Mouse (Mus musculus) stomach, embryonic 14.5 days (tissue): ENCODE measurements at regions not wholly inside any gene's neighbourhood (a gene's known extent, or its start where the extent isn't known, plus 50 kb on each side); places are given as distances from the start of the nearest gene placed in this dataset.
"Not testable (repeated sequence)": the region's sequence is repeated elsewhere in the genome, so short reads cannot be mapped to it uniquely, and the experiment has no call there.

Source experiments
- ATAC-seq: fragments of 200-750 bp; cut with Nextera tagmentation; 2 replicates; pipeline ENCODE4 v1.8.0; 2017; ENCODE audit warnings: low read depth, moderate TSS enrichment; ENCODE audit not compliant: insufficient number of reproducible peaks, insufficient read depth, low FRiP score
- H3K27ac ChIP-seq: fragments of 300-500 bp; sonication (generic); 2 replicates; pipeline ENCODE4 v1.5.1; 2014; ENCODE audit warnings: mild to moderate bottlenecking, low read length, moderate library complexity, mixed read lengths
- H3K27me3 ChIP-seq: fragments of 300-500 bp; sonication (generic); 2 replicates; pipeline ENCODE4 v1.6.1; 2014; ENCODE audit warnings: low read length, control low read depth, mixed read lengths; ENCODE audit not compliant: control insufficient read depth, insufficient read depth
- H3K36me3 ChIP-seq: fragments of 300-500 bp; sonication (generic); 2 replicates; pipeline ENCODE4 v1.6.1; 2014; ENCODE audit warnings: mild to moderate bottlenecking, control low read depth, low read length, moderate library complexity, mixed read lengths; ENCODE audit not compliant: control insufficient read depth, insufficient read depth
- H3K4me1 ChIP-seq: fragments of 300-500 bp; sonication (generic); 2 replicates; pipeline ENCODE4 v1.6.1; 2014; ENCODE audit warnings: low read length, control low read depth, mixed read lengths; ENCODE audit not compliant: control insufficient read depth, insufficient read depth
- H3K4me2 ChIP-seq: fragments of 300-500 bp; sonication (generic); replicated peaks from 2 replicates; pipeline ENCODE4 v1.6.1; 2014; ENCODE audit warnings: low read depth, low read length, control low read depth
- H3K4me3 ChIP-seq: fragments of 300-500 bp; sonication (generic); 2 replicates; pipeline ENCODE4 v1.5.1; 2014; ENCODE audit warnings: low read depth, low read length, control low read depth
- H3K9ac ChIP-seq: fragments of 300-500 bp; sonication (generic); replicated peaks from 2 replicates; pipeline ENCODE4 v1.6.1; 2014; ENCODE audit warnings: low read depth, mild to moderate bottlenecking, control low read depth, low read length, moderate library complexity, mixed read lengths
- H3K9me3 ChIP-seq: fragments of 300-500 bp; sonication (generic); 2 replicates; pipeline ENCODE4 v1.6.1; 2016; ENCODE audit warnings: low read depth, low read length, control low read depth; ENCODE audit not compliant: control insufficient read depth
- WGBS: fragments of 180-500 bp; shearing (Covaris S2); extraction: QIAGEN DNeasy Blood & Tissue Kit; methylation state at CpG from one replicate; pipeline ENCODE4 v1.1.7; 2014; 5-methylcytosine and 5-hydroxymethylcytosine counted together

- H3K9ac ChIP-seq, H3K36me3 ChIP-seq, H3K27me3 ChIP-seq, H3K4me3 ChIP-seq, ATAC-seq, H3K4me1 ChIP-seq, H3K27ac ChIP-seq, H3K4me2 ChIP-seq, H3K9me3 ChIP-seq: not testable (repeated sequence)
- WGBS = 79% methylated on average over 2 of the region's 2 CpGs
These were observed 137.5 kb downstream of the Pmp22 start for GRCm38 (mm10) chr11:63266290-63266689.

DNA sequence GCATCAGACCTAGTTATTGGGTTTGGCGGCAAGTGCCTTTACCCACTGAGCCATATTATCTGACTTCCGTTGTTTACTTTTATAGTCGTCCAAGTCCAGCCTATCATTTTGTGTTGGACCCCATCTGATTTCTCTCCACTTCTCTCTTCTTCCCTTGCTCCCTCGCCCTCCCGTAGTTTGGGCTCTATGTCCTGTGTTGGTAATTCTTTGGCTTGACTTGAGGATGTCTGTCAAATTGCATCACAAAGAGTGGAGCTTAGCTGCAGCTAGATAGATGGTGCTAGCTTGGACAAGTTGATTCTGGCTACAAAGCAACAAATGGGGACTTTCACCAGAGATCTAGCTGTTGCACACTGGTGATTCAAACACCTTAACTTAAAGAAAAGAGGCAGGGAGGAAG is 147.9 kb downstream of the Pmp22 start:
- WGBS = 73% methylated on average over 5 of the region's 5 CpGs
- no peaks in the 10 kb centered on the region for H3K4me1 ChIP-seq
- H3K27me3 ChIP-seq = no peaks in the 10 kb centered on the region
- H3K4me3 ChIP-seq = no peak overlapping the region
- H3K27ac ChIP-seq = no peak overlapping the region
- H3K9me3 ChIP-seq = no peaks in the 10 kb centered on the region; the same call in 1 of the 2 replicates
- no peak for ATAC-seq
- no peak overlapping the region for H3K9ac ChIP-seq
- no peaks in the 10 kb centered on the region for H3K36me3 ChIP-seq
- H3K4me2 ChIP-seq = no peak overlapping the region

DNA sequence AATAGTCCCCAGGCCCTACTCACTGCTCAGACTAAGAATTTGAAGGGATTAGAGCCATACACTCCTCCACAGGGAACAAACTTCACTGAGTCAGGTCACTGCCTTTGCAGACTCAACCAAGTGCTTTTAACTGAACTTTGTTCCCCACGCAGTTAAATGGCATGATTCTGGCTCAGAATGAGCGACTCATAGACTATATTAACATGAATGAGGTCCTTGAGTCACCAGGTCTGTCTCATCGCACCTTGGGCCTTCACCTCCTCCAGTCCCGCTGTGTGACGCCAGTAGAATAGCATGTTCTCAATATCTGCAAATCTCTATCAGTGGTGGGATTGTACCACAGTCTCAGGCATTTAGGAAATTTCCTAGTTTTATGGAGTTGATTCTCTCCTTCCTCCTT is 153.1 kb downstream of the Pmp22 start:
- 92% methylated on average over 5 of the region's 5 CpGs for WGBS
- H3K36me3 ChIP-seq = no peaks in the 10 kb centered on the region
- no peak overlapping the region for H3K27ac ChIP-seq
- H3K9me3 ChIP-seq = no peaks in the 10 kb centered on the region; the same call in 1 of the 2 replicates
- H3K4me1 ChIP-seq = no peaks in the 10 kb centered on the region
- no peaks in the 10 kb centered on the region for H3K27me3 ChIP-seq
- H3K4me2 ChIP-seq = no peak overlapping the region
- no peak for ATAC-seq
- no peak overlapping the region for H3K9ac ChIP-seq
- H3K4me3 ChIP-seq = no peak overlapping the region

- ATAC-seq = no peak
- no peak overlapping the region for H3K27ac ChIP-seq
- 78% methylated on average over 10 of the region's 10 CpGs for WGBS
- no peaks in the 10 kb centered on the region for H3K27me3 ChIP-seq
- H3K9me3 ChIP-seq = no peaks in the 10 kb centered on the region; the same call in 1 of the 2 replicates
- no peak overlapping the region for H3K4me3 ChIP-seq
- no peak overlapping the region for H3K9ac ChIP-seq
- no peaks in the 10 kb centered on the region for H3K36me3 ChIP-seq
- H3K4me1 ChIP-seq = no peaks in the 10 kb centered on the region
- no peak overlapping the region for H3K4me2 ChIP-seq
These were observed 153.8 kb downstream of the Pmp22 start for GRCm38 (mm10) chr11:63282541-63282940.

GRCm38 (mm10) chr11:63286026-63286425 is 157.2 kb downstream of the Pmp22 start:
- no peak overlapping the region for H3K27ac ChIP-seq
- WGBS = 69% methylated on average over 2 of the region's 2 CpGs
- H3K9ac ChIP-seq = no peak overlapping the region
- H3K4me3 ChIP-seq = no peak overlapping the region
- no peak overlapping the region for H3K4me2 ChIP-seq
- no peaks in the 10 kb centered on the region for H3K9me3 ChIP-seq
- no peaks in the 10 kb centered on the region for H3K4me1 ChIP-seq
- H3K27me3 ChIP-seq = no peaks in the 10 kb centered on the region
- no peak for ATAC-seq
- H3K36me3 ChIP-seq = no peaks in the 10 kb centered on the region

DNA sequence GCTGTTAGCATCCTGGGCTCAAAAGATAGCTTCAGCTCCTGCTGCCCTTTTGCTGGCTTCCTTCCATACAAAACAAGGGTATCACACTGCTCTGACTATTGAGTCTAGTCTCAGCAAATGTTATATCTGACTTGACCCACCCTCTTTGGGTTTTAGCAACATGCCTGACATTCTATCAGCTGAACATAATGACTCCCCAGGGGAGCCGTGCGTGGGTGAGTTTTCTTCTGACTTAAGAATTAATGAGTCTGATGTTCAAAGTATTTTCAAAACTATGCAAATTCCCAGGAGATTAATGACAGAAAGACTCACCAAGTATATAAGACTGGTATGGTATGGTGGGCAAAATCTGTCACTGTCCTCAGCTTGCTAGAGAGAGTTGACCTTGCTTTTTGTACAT is 159.0 kb downstream of the Pmp22 start:
- no peak overlapping the region for H3K27ac ChIP-seq
- H3K9me3 ChIP-seq = no peaks in the 10 kb centered on the region
- no peaks in the 10 kb centered on the region for H3K27me3 ChIP-seq
- no peaks in the 10 kb centered on the region for H3K4me1 ChIP-seq
- no peak overlapping the region for H3K4me2 ChIP-seq
- no peak for ATAC-seq
- H3K9ac ChIP-seq = no peak overlapping the region
- H3K4me3 ChIP-seq = no peak overlapping the region
- H3K36me3 ChIP-seq = no peaks in the 10 kb centered on the region
- 52% methylated on average over 2 of the region's 2 CpGs for WGBS

DNA sequence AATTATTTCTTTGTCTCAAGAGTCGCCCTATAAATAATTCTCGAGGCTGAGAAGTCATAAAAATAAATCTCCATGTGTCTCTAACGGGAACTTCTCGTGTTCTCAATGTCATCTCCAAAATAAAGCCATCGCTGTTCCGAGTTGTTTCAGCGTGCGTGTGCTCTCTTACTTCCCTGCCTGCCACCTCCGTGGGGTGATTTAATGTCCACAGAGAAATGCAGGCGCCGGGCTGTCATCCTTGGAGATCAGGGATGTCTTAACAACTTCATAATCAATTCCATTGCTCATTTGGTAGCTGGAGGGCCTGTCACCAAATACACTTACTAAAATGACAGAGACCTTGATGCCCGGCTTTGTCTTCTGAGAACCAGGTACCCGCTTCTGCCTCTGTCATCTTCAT is 161.8 kb downstream of the Pmp22 start:
- Histone ChIP-seq H3K9me3 (no peaks in the 10 kb centered on the region), H3K4me3 (no peak overlapping the region), H3K4me1 (no peaks in the 10 kb centered on the region), H3K27ac (no peak overlapping the region), H3K4me2 (no peak overlapping the region), H3K27me3 (no peaks in the 10 kb centered on the region), H3K9ac (no peak overlapping the region), H3K36me3 (no peaks in the 10 kb centered on the region)
- WGBS = 80% methylated on average over 13 of the region's 13 CpGs
- ATAC-seq = no peak

- Histone ChIP-seq H3K36me3 (no peaks in the 10 kb centered on the region), H3K4me1 (no peaks in the 10 kb centered on the region), H3K9ac (no peak overlapping the region), H3K27me3 (no peaks in the 10 kb centered on the region), H3K4me3 (no peak overlapping the region), H3K4me2 (no peak overlapping the region), H3K27ac (no peak overlapping the region), H3K9me3 (no peaks in the 10 kb centered on the region)
- no peak for ATAC-seq
- 77% methylated on average over 4 of the region's 4 CpGs for WGBS
These were observed 164.7 kb downstream of the Pmp22 start for GRCm38 (mm10) chr11:63293485-63293884.

GRCm38 (mm10) chr11:63294476-63294875 is 165.7 kb downstream of the Pmp22 start:
- Histone ChIP-seq H3K4me2 (no peak overlapping the region), H3K4me1 (no peaks in the 10 kb centered on the region), H3K27me3 (no peaks in the 10 kb centered on the region), H3K9me3 (no peaks in the 10 kb centered on the region), H3K36me3 (no peaks in the 10 kb centered on the region), H3K9ac (no peak overlapping the region), H3K4me3 (no peak overlapping the region), H3K27ac (no peak overlapping the region)
- ATAC-seq = no peak
- WGBS = 72% methylated on average over 3 of the region's 3 CpGs
